Mouse (Mus musculus) limb, embryonic 11.5 days (tissue): ENCODE measurements around the gene Sepsecs. TPM values are rescaled to one million over a fixed set of nuclear protein-coding genes. Genes with fewer than 3 reads are reported as not detected.

Source experiments
- ATAC-seq: fragments of 200-750 bp; cut with Nextera tagmentation; 2 replicates; pipeline ENCODE4 v1.8.0; 2017; ENCODE audit warnings: low read depth; ENCODE audit not compliant: insufficient number of reproducible peaks, low FRiP score, low TSS enrichment
- DNase-seq: peaks from one replicate; pipeline ENCODE4 v3.0.0-alpha.2; 2015; ENCODE audit warnings: low spot score
- H3K27ac ChIP-seq: fragments of 300-500 bp; sonication (generic); replicated peaks from 2 replicates; pipeline ENCODE4 v1.5.1; 2014; ENCODE audit warnings: low read depth, mild to moderate bottlenecking, low read length
- H3K27me3 ChIP-seq: fragments of 300-500 bp; sonication (generic); 2 replicates; pipeline ENCODE4 v1.6.1; 2014; ENCODE audit warnings: mild to moderate bottlenecking, low read length, mixed read lengths; ENCODE audit not compliant: control insufficient read depth, insufficient read depth
- H3K36me3 ChIP-seq: fragments of 300-500 bp; sonication (generic); 2 replicates; pipeline ENCODE4 v1.6.1; 2014; ENCODE audit warnings: mild to moderate bottlenecking, low read length, moderate library complexity, mixed read lengths; ENCODE audit not compliant: control insufficient read depth, insufficient read depth
- H3K4me1 ChIP-seq: fragments of 300-500 bp; sonication (generic); 2 replicates; pipeline ENCODE4 v1.6.1; 2014; ENCODE audit warnings: low read length, mixed read lengths; ENCODE audit not compliant: control insufficient read depth, insufficient read depth
- H3K4me2 ChIP-seq: fragments of 300-500 bp; sonication (generic); 2 replicates; pipeline ENCODE4 v1.6.1; 2014; ENCODE audit warnings: low read depth, mild to moderate bottlenecking, moderate library complexity; ENCODE audit not compliant: severe bottlenecking
- H3K4me3 ChIP-seq: fragments of 300-500 bp; sonication (generic); 2 replicates; pipeline ENCODE4 v1.5.1; 2014; ENCODE audit warnings: low read depth, low read length
- H3K9ac ChIP-seq: fragments of 300-500 bp; sonication (generic); 2 replicates; pipeline ENCODE4 v1.6.1; 2014; ENCODE audit warnings: mild to moderate bottlenecking, low read length
- H3K9me3 ChIP-seq: fragments of 300-500 bp; sonication (generic); 2 replicates; pipeline ENCODE4 v1.6.1; 2016; ENCODE audit warnings: low read length; ENCODE audit not compliant: control insufficient read depth
- WGBS: fragments of 180-500 bp; shearing (Covaris S2); extraction: QIAGEN DNeasy Blood & Tissue Kit; methylation state at CpG from one replicate; pipeline ENCODE4 v1.1.7; 2014; 5-methylcytosine and 5-hydroxymethylcytosine counted together
- polyA plus RNA-seq: library from polyadenylated mRNA; unstranded; fragments of >200 nt; fragmentation: Nextera tagmentation; extraction: Ambion mirVana; gene quantifications from 2 replicates; pipeline ENCODE4 v1.2.1, GENCODE M21; 2014

The Sepsecs gene
- polyA plus RNA-seq, 1 experiment from 2014 or later: 6.4 TPM

DNA sequence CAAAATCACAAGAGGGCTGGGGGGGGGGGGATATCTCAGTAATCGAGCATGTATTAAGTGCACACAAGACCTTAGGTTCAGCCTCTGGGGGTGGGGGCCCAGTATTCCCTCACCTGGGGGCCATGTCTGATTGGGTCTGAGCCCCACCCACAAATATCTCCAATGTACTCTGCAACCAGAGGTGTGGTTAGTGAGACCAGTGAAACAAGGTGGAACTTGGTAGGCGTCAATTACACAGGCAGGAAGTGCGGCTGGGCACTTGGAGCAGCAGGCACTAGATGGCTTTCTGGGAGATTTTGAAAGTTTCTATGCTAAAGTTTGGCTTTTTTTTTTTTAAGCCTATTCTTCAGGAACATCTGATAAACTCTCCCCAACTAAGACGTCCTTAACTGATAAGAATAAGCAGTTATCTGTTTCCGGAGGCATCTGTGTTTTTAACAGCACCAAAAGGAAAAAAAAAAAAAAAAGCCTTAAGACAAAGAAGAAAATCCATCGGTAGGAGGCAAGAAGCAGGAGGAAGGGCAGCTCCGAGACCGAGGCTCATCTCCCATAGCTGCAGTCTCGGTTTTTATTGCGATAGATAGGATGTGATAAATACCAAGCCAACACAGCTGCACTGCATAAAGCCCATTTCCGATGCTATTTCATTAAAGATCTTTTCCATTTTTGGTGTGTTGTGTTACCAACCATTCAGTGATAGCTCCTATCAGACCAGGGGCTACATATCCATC lies 33.3 kb downstream of the Sepsecs start:
- DNase-seq: no peak
- 74% methylated on average over 11 of the region's 11 CpGs for WGBS
- Histone ChIP-seq H3K4me2 (no peak overlapping the region), H3K27ac (no peak overlapping the region), H3K27me3 (no peaks in the 10 kb centered on the region), H3K9me3 (no peaks in the 10 kb centered on the region), H3K4me1 (no peaks in the 10 kb centered on the region), H3K9ac (no peak overlapping the region), H3K4me3 (no peak overlapping the region), H3K36me3 (no peaks in the 10 kb centered on the region)
- no peak for ATAC-seq

- WGBS: 23% methylated on average over 8 of the region's 8 CpGs
- H3K4me1 ChIP-seq: no peaks in the 10 kb centered on the region
- H3K36me3 ChIP-seq: no peaks in the 10 kb centered on the region
- H3K27ac ChIP-seq: no peak overlapping the region
- no peaks in the 10 kb centered on the region for H3K27me3 ChIP-seq
- no peak overlapping the region for H3K9ac ChIP-seq
- no peak overlapping the region for H3K4me3 ChIP-seq
- H3K4me2 ChIP-seq: no peak overlapping the region
- no peak for ATAC-seq
- peak; percentile 62 for DNase-seq
- no peaks in the 10 kb centered on the region for H3K9me3 ChIP-seq
Measured at GRCm38 (mm10) chr5:52634017-52634416, 35.5 kb downstream of the Sepsecs start.

DNA sequence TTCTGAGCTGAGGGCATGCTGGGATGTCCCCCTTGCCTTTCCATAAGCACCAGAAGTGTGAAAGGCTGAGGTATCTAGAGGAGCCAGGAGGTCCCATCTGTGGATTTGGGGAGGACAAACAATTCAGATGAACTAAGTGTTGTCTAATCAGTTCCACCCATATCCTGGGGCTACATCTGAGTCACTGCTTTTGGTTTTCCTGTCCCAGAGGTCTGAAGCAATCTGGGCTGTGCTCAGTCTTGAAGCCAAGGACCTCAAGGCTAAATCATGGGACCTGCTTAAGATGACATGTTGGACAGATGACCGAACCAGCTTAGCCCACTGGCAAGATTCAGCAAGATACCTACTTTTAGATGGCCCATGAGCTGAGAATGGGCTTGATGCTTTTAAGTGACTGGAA lies 39.0 kb downstream of the Sepsecs start:
- Histone ChIP-seq H3K36me3 (no peaks in the 10 kb centered on the region), H3K27ac (no peak overlapping the region), H3K9ac (no peak overlapping the region), H3K4me3 (no peak overlapping the region), H3K4me1 (no peaks in the 10 kb centered on the region; the same call in 1 of the 2 replicates), H3K27me3 (no peaks in the 10 kb centered on the region), H3K4me2 (no peak overlapping the region), H3K9me3 (no peaks in the 10 kb centered on the region)
- ATAC-seq (no peak), DNase-seq (no peak)
- WGBS: 85% methylated on average over 1 of the region's 1 CpGs

- Histone ChIP-seq H3K4me2 (no peak overlapping the region), H3K36me3 (no peaks in the 10 kb centered on the region), H3K4me3 (no peak overlapping the region), H3K9me3 (no peaks in the 10 kb centered on the region), H3K9ac (no peak overlapping the region), H3K27me3 (no peaks in the 10 kb centered on the region), H3K4me1 (no peaks in the 10 kb centered on the region; the same call in 1 of the 2 replicates), H3K27ac (no peak overlapping the region)
- no peak for ATAC-seq
- WGBS: 86% methylated on average over 6 of the region's 6 CpGs
- DNase-seq: no peak
Measured at GRCm38 (mm10) chr5:52629214-52629613, 40.3 kb downstream of the Sepsecs start.

- Histone ChIP-seq H3K27ac (no peak overlapping the region), H3K4me3 (no peak overlapping the region), H3K4me2 (no peak overlapping the region), H3K27me3 (no peaks in the 10 kb centered on the region), H3K9me3 (no peaks in the 10 kb centered on the region), H3K36me3 (no peaks in the 10 kb centered on the region), H3K4me1 (no peaks in the 10 kb centered on the region; the same call in 1 of the 2 replicates), H3K9ac (no peak overlapping the region)
- no peak for ATAC-seq
- no peak for DNase-seq
- WGBS: 82% methylated on average over 3 of the region's 3 CpGs
Measured at GRCm38 (mm10) chr5:52628783-52629182, 40.7 kb downstream of the Sepsecs start.

GRCm38 (mm10) chr5:52627713-52628112 lies 41.8 kb downstream of the Sepsecs start:
- Histone ChIP-seq H3K4me2 (no peak overlapping the region), H3K27me3 (no peaks in the 10 kb centered on the region), H3K9ac (no peak overlapping the region), H3K9me3 (no peaks in the 10 kb centered on the region), H3K4me3 (no peak overlapping the region), H3K36me3 (no peaks in the 10 kb centered on the region), H3K27ac (no peak overlapping the region), H3K4me1 (no peaks in the 10 kb centered on the region; the same call in 1 of the 2 replicates)
- DNase-seq (no peak), ATAC-seq (no peak)
- WGBS: 87% methylated on average over 8 of the region's 8 CpGs

DNA sequence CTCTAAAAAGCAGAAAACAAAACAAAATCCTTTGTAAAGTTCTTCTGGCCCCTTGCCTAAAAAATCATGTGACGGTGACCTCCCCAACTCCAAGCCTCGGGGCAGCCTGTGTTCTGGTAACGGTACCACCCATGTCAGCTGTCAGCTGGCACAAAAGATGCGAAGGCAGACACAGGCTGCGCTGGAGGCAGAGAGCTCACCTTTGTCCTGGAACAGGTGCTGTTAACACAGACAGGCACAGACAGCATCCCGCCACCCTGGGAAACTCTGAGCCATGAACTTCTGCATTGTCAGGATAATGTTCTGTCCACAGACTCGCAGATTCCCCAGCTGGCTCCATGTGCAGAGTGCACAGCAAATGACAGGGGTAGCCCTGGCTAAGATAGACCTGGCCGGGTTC lies 43.4 kb downstream of the Sepsecs start:
- Histone ChIP-seq H3K4me3 (no peak overlapping the region), H3K4me2 (no peak overlapping the region), H3K9me3 (no peaks in the 10 kb centered on the region), H3K9ac (no peak overlapping the region), H3K27ac (no peak overlapping the region), H3K36me3 (no peaks in the 10 kb centered on the region), H3K4me1 (no peaks in the 10 kb centered on the region; the same call in 1 of the 2 replicates), H3K27me3 (no peaks in the 10 kb centered on the region)
- WGBS: 59% methylated on average over 8 of the region's 8 CpGs
- DNase-seq: no peak
- no peak for ATAC-seq

- Histone ChIP-seq H3K27ac (no peak overlapping the region), H3K36me3 (no peaks in the 10 kb centered on the region), H3K9ac (no peak overlapping the region), H3K27me3 (no peaks in the 10 kb centered on the region), H3K9me3 (no peaks in the 10 kb centered on the region), H3K4me2 (no peak overlapping the region), H3K4me1 (no peaks in the 10 kb centered on the region; the same call in 1 of the 2 replicates), H3K4me3 (no peak overlapping the region)
- ATAC-seq (no peak), DNase-seq (no peak)
- 100% methylated on average over 1 of the region's 1 CpGs for WGBS
Measured at GRCm38 (mm10) chr5:52624956-52625355, 44.6 kb downstream of the Sepsecs start.

DNA sequence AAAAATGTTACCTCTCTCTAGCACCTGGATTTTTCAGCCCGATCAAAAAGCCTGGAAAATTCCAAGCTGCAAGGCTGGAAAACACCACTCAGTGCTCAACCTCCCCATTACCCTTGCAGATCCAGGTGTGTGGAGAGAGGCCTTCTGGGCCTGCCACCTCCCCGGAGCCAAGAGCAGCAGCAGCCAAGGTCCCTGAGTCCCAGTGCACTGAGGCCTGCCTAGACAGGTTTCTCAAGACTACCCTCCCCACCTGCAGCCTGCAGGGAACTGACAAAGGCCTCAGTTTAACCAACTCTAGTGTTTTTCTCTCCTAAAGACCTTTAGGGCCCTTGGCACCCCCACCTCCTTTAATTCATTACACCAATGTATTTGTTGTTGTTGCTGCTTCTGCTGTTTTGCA lies 46.4 kb downstream of the Sepsecs start:
- no peak overlapping the region for H3K4me2 ChIP-seq
- ATAC-seq (no peak), DNase-seq (no peak)
- no peaks in the 10 kb centered on the region for H3K9me3 ChIP-seq
- H3K36me3 ChIP-seq: no peaks in the 10 kb centered on the region
- 84% methylated on average over 2 of the region's 2 CpGs for WGBS
- no peaks in the 10 kb centered on the region for H3K27me3 ChIP-seq
- H3K4me3 ChIP-seq: no peak overlapping the region
- H3K27ac ChIP-seq: no peak overlapping the region
- peaks cover 3% of the 10 kb centered on the region for H3K4me1 ChIP-seq
- no peak overlapping the region for H3K9ac ChIP-seq
